Mouse (Mus musculus) hindbrain, embryonic 11.5 days (tissue): Measurements from ENCODE around the gene Qsox2. TPM values are rescaled to one million over a fixed set of nuclear protein-coding genes. Genes with fewer than 3 reads are reported as not detected.
A peak's percentile ranks its signal among the peaks of the same experiment; 100 is the strongest.

Source experiments
- ATAC-seq: fragments of 200-750 bp; cut with Nextera tagmentation; 2 replicates; pipeline ENCODE4 v1.8.0; 2017; ENCODE audit warnings: mild to moderate bottlenecking, moderate TSS enrichment, moderate library complexity; ENCODE audit not compliant: low FRiP score
- DNase-seq: peaks from one replicate; pipeline ENCODE4 v3.0.0-alpha.2; 2015; ENCODE audit warnings: low spot score
- H3K27ac ChIP-seq: fragments of 300-500 bp; sonication (generic); 2 replicates; pipeline ENCODE4 v1.5.1; 2014; ENCODE audit warnings: mild to moderate bottlenecking, low read depth, low read length
- H3K27me3 ChIP-seq: fragments of 300-500 bp; sonication (generic); 2 replicates; pipeline ENCODE4 v1.6.1; 2014; ENCODE audit warnings: mild to moderate bottlenecking, low read length, moderate library complexity, mixed read lengths; ENCODE audit not compliant: control insufficient read depth, insufficient read depth
- H3K36me3 ChIP-seq: fragments of 300-500 bp; sonication (generic); 2 replicates; pipeline ENCODE4 v1.6.1; 2014; ENCODE audit warnings: mild to moderate bottlenecking, low read length, moderate library complexity, mixed read lengths; ENCODE audit not compliant: control insufficient read depth, insufficient read depth
- H3K4me1 ChIP-seq: fragments of 300-500 bp; sonication (generic); replicated peaks from 2 replicates; pipeline ENCODE4 v1.6.1; 2014; ENCODE audit warnings: low read length, mixed read lengths; ENCODE audit not compliant: control insufficient read depth, insufficient read depth
- H3K4me2 ChIP-seq: fragments of 300-500 bp; sonication (generic); replicated peaks from 2 replicates; pipeline ENCODE4 v1.6.1; 2014; ENCODE audit warnings: mild to moderate bottlenecking, low read depth, low read length
- H3K4me3 ChIP-seq: fragments of 300-500 bp; sonication (generic); 2 replicates; pipeline ENCODE4 v1.5.1; 2014; ENCODE audit warnings: low read depth, low read length
- H3K9ac ChIP-seq: fragments of 300-500 bp; sonication (generic); 2 replicates; pipeline ENCODE4 v1.6.1; 2014; ENCODE audit warnings: low read depth, low read length
- H3K9me3 ChIP-seq: fragments of 300-500 bp; sonication (generic); 2 replicates; pipeline ENCODE4 v1.6.1; 2016; ENCODE audit warnings: low read length; ENCODE audit not compliant: control insufficient read depth
- WGBS: fragments of 180-500 bp; shearing (Covaris S2); extraction: QIAGEN DNeasy Blood & Tissue Kit; methylation state at CpG from one replicate; pipeline ENCODE4 v1.1.7; 2014; 5-methylcytosine and 5-hydroxymethylcytosine counted together
- polyA plus RNA-seq: library from polyadenylated mRNA; unstranded; fragments of >200 nt; fragmentation: Nextera tagmentation; extraction: Ambion mirVana; gene quantifications from 2 replicates; pipeline ENCODE4 v1.2.1, GENCODE M21; 2014

Qsox2 gene
- polyA plus RNA-seq, 1 experiment from 2014 or later, result 15.8 TPM

GRCm38 (mm10) chr2:26234771-26235170, 2.6 kb downstream of the Qsox2 start:
- H3K4me2 ChIP-seq, result no peak overlapping the region
- no peak overlapping the region for H3K27ac ChIP-seq
- ATAC-seq (no peak), DNase-seq (no peak)
- WGBS, result 86% methylated on average over 2 of the region's 2 CpGs
- H3K4me1 ChIP-seq, result peaks cover 4% of the 10 kb centered on the region; the same call in 1 of the 2 replicates
- no peak overlapping the region for H3K9ac ChIP-seq
- H3K27me3 ChIP-seq, result no peaks in the 10 kb centered on the region
- H3K9me3 ChIP-seq, result no peaks in the 10 kb centered on the region
- H3K36me3 ChIP-seq, result no peaks in the 10 kb centered on the region
- no peak overlapping the region for H3K4me3 ChIP-seq

- Histone ChIP-seq H3K36me3 (no peaks in the 10 kb centered on the region), H3K4me3 (no peak overlapping the region), H3K27ac (no peak overlapping the region), H3K4me1 (peaks cover 4% of the 10 kb centered on the region; the same call in 1 of the 2 replicates), H3K4me2 (no peak overlapping the region), H3K9me3 (no peaks in the 10 kb centered on the region), H3K9ac (no peak overlapping the region), H3K27me3 (no peaks in the 10 kb centered on the region)
- 79% methylated on average over 5 of the region's 5 CpGs for WGBS
- ATAC-seq (no peak), DNase-seq (no peak)
These were observed 3.1 kb downstream of the Qsox2 start for GRCm38 (mm10) chr2:26234253-26234652.

GRCm38 (mm10) chr2:26231366-26231765, 6.0 kb downstream of the Qsox2 start:
- peaks cover 2% of the 10 kb centered on the region; the same call in 1 of the 2 replicates for H3K4me1 ChIP-seq
- H3K9ac ChIP-seq, result no peak overlapping the region
- H3K36me3 ChIP-seq, result no peaks in the 10 kb centered on the region
- no peak for DNase-seq
- 83% methylated on average over 3 of the region's 3 CpGs for WGBS
- no peak overlapping the region for H3K4me3 ChIP-seq
- ATAC-seq, result no peak
- H3K4me2 ChIP-seq, result no peak overlapping the region
- no peak overlapping the region for H3K27ac ChIP-seq
- H3K9me3 ChIP-seq, result no peaks in the 10 kb centered on the region
- no peaks in the 10 kb centered on the region for H3K27me3 ChIP-seq

- no peak overlapping the region for H3K9ac ChIP-seq
- H3K36me3 ChIP-seq, result no peaks in the 10 kb centered on the region
- DNase-seq, result no peak
- no peaks in the 10 kb centered on the region for H3K27me3 ChIP-seq
- no peak overlapping the region for H3K4me2 ChIP-seq
- H3K27ac ChIP-seq, result no peak overlapping the region
- no peaks in the 10 kb centered on the region for H3K4me1 ChIP-seq
- H3K4me3 ChIP-seq, result no peak overlapping the region
- WGBS, result 79% methylated on average over 4 of the region's 4 CpGs
- H3K9me3 ChIP-seq, result no peaks in the 10 kb centered on the region
- no peak for ATAC-seq
These were observed 7.1 kb downstream of the Qsox2 start for GRCm38 (mm10) chr2:26230253-26230652.

GRCm38 (mm10) chr2:26227788-26228187, 9.5 kb downstream of the Qsox2 start:
- Histone ChIP-seq H3K9me3 (no peaks in the 10 kb centered on the region), H3K27me3 (no peaks in the 10 kb centered on the region), H3K27ac (no peak overlapping the region), H3K36me3 (no peaks in the 10 kb centered on the region), H3K4me1 (no peaks in the 10 kb centered on the region), H3K4me2 (no peak overlapping the region), H3K9ac (no peak overlapping the region), H3K4me3 (no peak overlapping the region)
- WGBS, result 50% methylated on average over 1 of the region's 1 CpGs
- DNase-seq (peak; percentile 74), ATAC-seq (no peak)

GRCm38 (mm10) chr2:26225242-26225641, 12.1 kb downstream of the Qsox2 start:
- no peak for DNase-seq
- Histone ChIP-seq H3K9me3 (no peaks in the 10 kb centered on the region), H3K36me3 (0 out of 2 replicates have a peak, but pooled peaks cover 3% of the 10 kb centered on the region), H3K4me1 (no peaks in the 10 kb centered on the region), H3K9ac (no peak overlapping the region), H3K27me3 (no peaks in the 10 kb centered on the region), H3K4me3 (no peak overlapping the region), H3K27ac (no peak overlapping the region), H3K4me2 (no peak overlapping the region)
- no peak for ATAC-seq
- WGBS, result 93% methylated on average over 4 of the region's 4 CpGs

GRCm38 (mm10) chr2:26223961-26224360, 13.4 kb downstream of the Qsox2 start:
- ATAC-seq (no peak), DNase-seq (no peak)
- Histone ChIP-seq H3K9me3 (no peaks in the 10 kb centered on the region), H3K4me2 (no peak overlapping the region), H3K4me1 (no peaks in the 10 kb centered on the region), H3K27me3 (no peaks in the 10 kb centered on the region), H3K36me3 (0 out of 2 replicates have a peak, but pooled peaks cover 3% of the 10 kb centered on the region), H3K27ac (no peak overlapping the region), H3K4me3 (no peak overlapping the region), H3K9ac (no peak overlapping the region)
- WGBS, result 81% methylated on average over 3 of the region's 3 CpGs

- H3K4me2 ChIP-seq, result no peak overlapping the region
- no peaks in the 10 kb centered on the region for H3K27me3 ChIP-seq
- peak; percentile 12 for DNase-seq
- H3K4me3 ChIP-seq, result no peak overlapping the region
- 73% methylated on average over 3 of the region's 3 CpGs for WGBS
- peaks cover 12% of the 10 kb centered on the region for H3K36me3 ChIP-seq
- no peak overlapping the region for H3K27ac ChIP-seq
- no peaks in the 10 kb centered on the region for H3K4me1 ChIP-seq
- H3K9ac ChIP-seq, result no peak overlapping the region
- no peak for ATAC-seq
- H3K9me3 ChIP-seq, result no peaks in the 10 kb centered on the region
These were observed 22.8 kb downstream of the Qsox2 start for GRCm38 (mm10) chr2:26214526-26214925.

GRCm38 (mm10) chr2:26209566-26209965, 27.8 kb downstream of the Qsox2 start:
- Histone ChIP-seq H3K27me3 (peaks cover 40% of the 10 kb centered on the region), H3K4me2 (no peak overlapping the region), H3K9ac (no peak overlapping the region), H3K27ac (no peak overlapping the region), H3K4me3 (no peak overlapping the region), H3K9me3 (no peaks in the 10 kb centered on the region), H3K36me3 (peaks cover 10% of the 10 kb centered on the region), H3K4me1 (peaks cover 12% of the 10 kb centered on the region)
- ATAC-seq (no peak), DNase-seq (no peak)
- WGBS, result 81% methylated on average over 3 of the region's 3 CpGs
